Mouse (Mus musculus) adrenal gland (tissue): Measurements from ENCODE around the gene Tfrc.

Experiments
- intact Hi-C: fragments of 180-260 bp; cut with DNase I; formaldehyde crosslinking; loops from one replicate; pipeline ENCODE4 v1.15.1; 2025
- long read RNA-seq, 2 experiments: library from polyadenylated mRNA; unstranded; transcript quantifications; one replicate each; pipeline ENCODE4 v2.0.0; 2020; ENCODE audit warnings: borderline replicate concordance in 1 of 2; ENCODE audit not compliant: insufficient replicate concordance in 1 of 2

Gene Tfrc
- long read RNA-seq, experiment 1, partial matches to known transcripts = 2 of 4 reads
- long read RNA-seq, experiment 1, other reads (novel, unspliced or antisense) = 1 of 4 reads
- long read RNA-seq, experiment 2, full-length matches to known transcripts = 1 of 6 reads
- long read RNA-seq, experiment 2, partial matches to known transcripts = 5 of 6 reads
- long read RNA-seq, experiment 2, other reads (novel, unspliced or antisense) = 0 of 6 reads

DNA sequence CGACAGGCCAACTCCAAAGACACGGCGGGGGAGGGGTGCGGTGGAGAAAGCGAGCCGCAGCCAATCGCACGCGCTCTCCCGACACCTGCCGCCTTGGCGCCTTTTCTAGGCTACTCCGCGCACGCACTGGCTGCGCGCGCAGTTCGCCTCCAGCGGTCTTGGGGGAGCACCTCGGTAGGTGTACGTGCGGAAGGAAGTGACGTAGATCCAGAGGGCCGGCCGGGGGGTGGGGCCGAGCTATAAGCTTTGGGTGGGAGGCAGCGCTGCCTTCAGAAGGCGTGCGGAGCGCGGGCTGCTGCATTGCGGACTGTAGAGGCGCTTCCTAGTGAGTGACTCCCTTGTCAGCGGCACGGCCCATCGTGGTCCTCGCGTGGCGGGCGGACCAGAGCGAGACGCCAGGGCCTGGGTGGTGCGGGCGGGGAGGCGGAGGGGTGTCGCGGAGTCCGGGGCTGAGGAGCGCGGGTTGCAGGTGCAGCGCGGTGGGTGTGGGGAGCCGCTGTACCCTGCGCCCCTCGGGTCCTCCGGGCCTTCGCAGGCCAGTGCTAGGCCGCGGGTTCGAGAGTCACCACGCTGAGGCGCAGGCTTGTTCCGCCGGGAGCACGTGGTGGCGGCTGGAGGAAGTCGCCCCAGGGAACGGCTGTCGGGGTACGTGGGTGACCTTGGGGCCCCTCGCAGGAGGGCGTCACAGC, at the start of gene Tfrc:
Tfrc (plus strand) TSS at position 209 of the 689 bp plus-strand sequence.
- intact Hi-C loops = no loop called here

- intact Hi-C loops = no loop called here
Measured at GRCm38 (mm10) chr16:32559493-32559892, 49.2 kb upstream of the Tfrc start.

DNA sequence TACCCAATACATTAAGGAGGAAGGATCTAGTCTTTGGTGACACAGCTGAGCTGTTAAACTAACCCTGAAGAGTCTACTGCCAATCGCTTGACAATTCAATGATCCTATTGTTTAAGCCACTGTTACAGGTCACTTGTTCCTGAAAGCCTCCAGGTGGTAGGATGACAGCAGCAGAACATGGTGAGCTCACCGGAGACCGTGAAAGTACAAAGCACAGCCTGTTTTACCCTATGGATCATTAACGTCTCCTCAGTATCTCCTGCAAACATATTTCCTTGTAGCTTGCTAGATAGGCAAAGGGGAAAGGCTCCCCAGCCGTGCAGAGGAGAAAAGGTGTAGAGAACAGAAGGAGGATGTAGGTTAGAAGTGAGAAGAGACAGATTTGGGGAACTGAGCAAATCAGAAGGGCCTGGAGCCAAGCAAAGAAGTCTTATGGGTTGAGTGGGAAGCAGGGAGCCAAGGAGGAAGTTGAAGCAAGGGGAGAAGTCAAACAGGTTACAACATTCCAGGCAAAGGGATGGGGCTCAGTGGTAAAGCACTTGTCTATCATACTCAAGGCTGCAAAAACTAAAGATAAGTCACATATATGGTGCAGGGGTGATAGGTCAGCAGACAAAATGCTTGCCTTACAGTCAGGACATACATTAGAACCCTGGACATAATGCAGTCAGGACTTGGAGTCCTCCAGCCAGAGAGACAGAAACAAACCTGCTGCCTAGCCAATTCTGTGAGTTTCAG, 45.5 kb upstream of the Tfrc start:
- intact Hi-C loops = no loop called here

GRCm38 (mm10) chr16:32567282-32567681, 41.4 kb upstream of the Tfrc start:
- intact Hi-C loops = no loop called here

DNA sequence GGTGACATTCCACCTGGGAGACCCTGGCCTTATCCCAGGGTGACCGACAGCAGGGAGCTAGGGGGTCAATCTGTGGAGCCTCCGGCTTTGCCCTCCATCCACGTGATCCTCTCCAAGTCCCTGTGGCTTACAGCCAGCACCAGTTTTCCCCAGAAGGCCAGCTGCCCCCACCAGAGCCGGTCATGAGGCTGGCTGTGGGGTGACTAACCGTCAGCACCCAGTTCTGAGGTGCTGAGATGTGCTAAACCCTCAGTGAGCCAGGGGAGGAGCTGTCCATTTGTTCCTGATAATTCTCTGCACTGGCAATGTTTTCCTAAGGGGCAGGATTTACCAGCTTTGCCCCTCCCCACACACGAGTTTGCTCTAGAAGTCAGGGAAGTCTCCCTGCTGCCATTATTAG, 40.3 kb upstream of the Tfrc start:
- intact Hi-C loops = no loop called here

DNA sequence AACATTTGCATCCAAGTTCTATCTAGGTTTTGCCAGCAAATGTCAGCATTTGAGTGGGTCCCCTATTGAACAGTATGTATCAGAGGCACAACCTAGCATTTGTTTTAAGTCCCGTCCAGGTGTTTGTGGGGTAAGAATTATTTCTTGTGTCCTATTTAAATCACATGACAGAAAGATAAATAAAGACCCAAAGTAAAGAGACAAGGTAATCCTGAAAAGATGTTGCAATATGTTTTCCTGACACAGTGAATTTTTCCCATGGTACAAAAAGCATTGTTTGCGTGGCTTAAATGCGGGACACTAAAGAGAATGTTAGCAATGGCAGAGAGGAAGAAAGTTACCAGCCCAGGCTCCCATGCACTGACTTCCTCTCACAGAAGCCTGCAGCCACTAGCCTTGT, 38.7 kb upstream of the Tfrc start:
- intact Hi-C loops = no loop called here

- intact Hi-C loops = no loop called here
Measured at GRCm38 (mm10) chr16:32572528-32572927, 36.2 kb upstream of the Tfrc start.

GRCm38 (mm10) chr16:32586482-32586881, 22.2 kb upstream of the Tfrc start:
- intact Hi-C loops = no loop called here

DNA sequence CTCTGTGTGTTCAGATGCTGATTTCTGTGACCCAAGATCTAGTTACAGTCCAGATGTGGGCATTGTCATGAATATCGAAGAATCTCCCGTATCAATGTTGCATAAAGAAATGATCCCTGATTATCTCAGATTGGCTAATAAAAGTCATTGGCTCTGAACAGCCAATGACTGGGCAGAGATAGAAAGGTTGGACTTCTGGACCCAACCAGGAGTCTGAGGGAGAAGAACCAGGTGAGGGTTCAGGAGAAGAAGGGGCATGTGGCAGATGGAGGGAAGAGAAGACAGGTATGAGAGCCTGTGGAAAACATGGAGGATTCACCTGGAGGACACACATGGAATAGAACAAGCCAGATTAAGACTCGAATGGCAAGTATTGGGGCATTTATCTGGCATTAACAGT, 20.2 kb upstream of the Tfrc start:
- intact Hi-C loops = no loop called here

- intact Hi-C loops = no loop called here
Measured at GRCm38 (mm10) chr16:32591521-32591920, 17.2 kb upstream of the Tfrc start.

GRCm38 (mm10) chr16:32593283-32593805, 15.4 kb upstream of the Tfrc start:
- intact Hi-C loops = no loop called here

- intact Hi-C loops = no loop called here
Measured at GRCm38 (mm10) chr16:32593916-32594315, 14.8 kb upstream of the Tfrc start.

DNA sequence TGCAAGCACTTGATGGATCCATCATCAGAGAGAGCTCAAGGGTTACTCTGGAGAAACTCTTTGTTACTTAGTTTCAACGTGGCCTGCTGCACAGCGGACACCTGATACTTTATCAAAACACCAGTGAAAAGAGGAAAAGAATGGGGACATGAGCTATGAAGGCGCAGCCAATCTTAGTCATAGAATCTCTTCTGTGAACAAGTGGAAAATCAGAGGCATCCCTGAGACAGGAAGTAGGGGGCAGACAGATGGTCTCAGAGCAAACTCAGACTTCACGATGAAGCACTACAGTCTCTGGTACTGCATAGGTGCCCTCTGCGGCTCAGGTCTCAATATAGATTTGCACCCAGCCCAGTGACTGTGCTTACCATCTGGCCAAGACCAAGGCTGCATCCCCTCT, 14.0 kb upstream of the Tfrc start:
- intact Hi-C loops = no loop called here

DNA sequence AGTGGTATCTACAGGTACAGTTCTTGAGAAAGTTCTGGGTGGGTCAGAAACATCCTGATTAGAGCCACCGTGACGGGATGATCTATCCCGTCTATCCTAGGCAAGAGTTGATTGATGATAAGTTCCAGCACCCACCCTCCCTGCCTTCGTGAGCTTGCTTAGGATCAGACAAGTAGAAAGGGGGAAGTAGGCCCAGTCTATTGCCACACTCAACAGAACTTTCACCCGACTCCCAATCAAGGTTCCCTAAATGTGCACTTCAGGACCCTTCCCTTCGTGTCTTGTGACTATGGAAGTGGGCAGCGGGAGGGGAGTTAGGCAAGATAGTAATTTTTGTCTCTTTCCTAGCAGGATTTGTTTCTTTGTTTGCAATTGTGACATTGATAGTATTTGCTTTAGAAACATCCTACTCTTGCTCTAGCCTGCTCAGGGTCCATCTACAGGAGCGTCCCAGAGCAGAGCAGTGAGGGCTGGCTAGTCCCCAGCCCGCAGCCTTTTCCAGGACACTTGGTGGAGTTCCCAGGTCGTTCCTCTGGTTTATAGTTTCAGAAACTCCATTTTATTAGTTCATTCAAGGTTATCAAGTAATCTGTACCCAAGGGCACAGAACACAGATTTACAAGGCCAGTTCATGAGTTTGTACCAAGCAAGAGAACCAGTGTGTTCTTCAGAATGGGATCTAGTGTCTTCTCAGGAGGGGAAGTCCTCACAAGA, 13.4 kb upstream of the Tfrc start:
- intact Hi-C loops = no loop called here

- intact Hi-C loops = no loop called here
Measured at GRCm38 (mm10) chr16:32597909-32598381, 10.8 kb upstream of the Tfrc start.

- intact Hi-C loops = no loop called here
Measured at GRCm38 (mm10) chr16:32599151-32599550, 9.6 kb upstream of the Tfrc start.

DNA sequence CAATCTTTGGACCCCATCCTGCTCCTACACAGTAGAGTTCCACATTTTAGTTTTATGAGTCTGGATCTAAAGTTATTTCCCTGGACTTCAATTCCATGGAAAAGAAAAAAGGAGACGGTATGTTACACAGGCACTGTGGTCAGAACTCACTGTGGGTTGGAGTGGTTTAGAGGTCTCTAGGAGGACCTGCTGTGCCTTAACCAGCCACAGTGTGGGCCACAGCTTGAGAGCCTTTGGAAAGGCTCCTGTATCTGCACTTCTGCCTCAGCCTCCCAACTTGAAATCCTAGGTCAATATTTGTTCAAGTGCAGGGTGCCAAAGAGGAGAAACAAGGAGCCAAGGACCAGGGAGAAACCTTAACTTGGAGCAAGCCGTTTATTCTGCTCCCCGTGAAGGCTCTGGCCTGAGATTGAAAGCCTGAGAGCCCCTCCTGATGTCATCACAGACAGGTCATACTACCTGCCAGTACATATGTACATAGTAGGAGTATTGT, 6.5 kb upstream of the Tfrc start:
- intact Hi-C loops = no loop called here

DNA sequence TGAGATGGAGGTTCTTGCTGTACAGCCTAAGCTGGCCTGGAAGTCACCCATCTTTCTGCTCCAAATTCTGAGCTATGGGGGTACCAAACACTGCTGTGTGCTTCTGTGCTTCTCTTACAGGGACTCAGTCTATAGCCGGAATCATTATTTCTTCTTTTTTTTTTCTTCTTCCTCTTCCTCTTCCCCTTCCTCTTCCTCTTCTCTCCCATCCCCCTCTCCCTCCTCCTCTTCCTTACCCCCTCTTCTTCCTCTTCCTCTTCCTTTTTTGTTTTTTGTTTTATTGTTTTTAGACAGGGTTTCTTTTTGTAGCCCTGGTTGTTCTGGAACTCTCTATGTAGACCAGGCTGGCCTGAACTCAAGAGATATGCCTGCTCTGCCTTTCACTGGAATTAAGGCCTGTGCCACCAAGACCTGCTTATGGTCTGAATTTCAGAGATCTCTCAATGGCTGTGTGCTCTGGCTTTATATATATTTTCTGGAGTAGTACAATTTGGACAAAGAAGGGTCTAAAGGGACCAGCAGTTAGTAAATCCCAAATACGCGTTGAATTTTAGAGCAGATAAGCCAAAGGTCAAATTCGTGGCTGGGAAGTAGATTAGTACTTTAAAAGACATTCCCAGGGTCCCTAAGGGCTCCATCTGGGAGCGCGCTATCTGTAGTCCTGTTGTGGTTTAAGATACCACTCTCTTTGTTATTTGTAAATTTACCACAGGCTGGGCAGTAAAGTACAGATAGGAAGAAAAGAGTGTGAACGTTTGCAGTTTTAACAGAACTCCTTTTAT, 967 bp upstream of the Tfrc start:
- intact Hi-C loops = no loop called here

DNA sequence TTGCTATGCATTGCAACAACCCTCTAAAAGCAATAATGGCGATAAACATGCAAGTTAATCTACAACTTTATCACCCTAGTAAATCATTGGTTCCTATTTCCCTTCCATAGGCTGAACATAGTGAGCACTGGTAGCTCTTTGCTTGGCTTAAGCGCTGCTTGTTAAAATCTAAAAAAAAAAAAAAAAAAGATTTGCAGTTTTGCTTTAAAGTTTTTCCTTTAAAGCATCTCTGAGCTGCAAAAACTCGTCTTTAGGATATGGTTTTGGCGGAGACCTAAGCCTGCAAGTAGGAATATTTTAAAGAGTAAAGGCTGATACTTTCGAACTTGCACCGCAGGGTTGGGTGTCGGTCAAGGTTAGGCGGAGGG, 392 bp upstream of the Tfrc start:
- intact Hi-C loops = no loop called here

DNA sequence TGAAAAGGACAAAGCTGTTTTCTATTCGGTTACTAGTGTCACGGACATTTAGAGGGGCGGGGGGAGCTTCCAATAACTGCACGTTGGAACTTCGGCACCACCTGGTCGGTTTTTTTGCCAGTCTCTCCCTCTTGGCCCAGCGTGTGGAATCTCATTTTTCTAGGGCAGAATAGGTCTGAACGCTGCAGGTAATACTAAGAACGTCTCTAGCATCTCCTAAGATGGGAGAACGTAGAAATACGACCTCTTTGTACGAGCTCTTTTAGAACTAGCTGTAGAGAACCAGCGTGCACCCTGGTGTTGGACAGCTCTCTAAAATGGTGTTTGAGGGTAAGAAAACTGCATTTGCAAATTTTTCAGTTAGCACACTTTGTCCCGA, 670 bp downstream of the Tfrc start:
- intact Hi-C loops = no loop called here
